Mouse (Mus musculus) cortical plate, adult 2 months (tissue): Measurements from ENCODE around the gene Dst. TPM values are rescaled to one million over a fixed set of nuclear protein-coding genes. Genes with fewer than 3 reads are reported as not detected.

Experiments used
- H3K27ac ChIP-seq: fragments of 200-500 bp; 2 replicates; pipeline ENCODE4 v1.5.1; 2012; ENCODE audit warnings: low read length, control low read depth, inconsistent platforms; ENCODE audit not compliant: insufficient read depth
- H3K4me1 ChIP-seq: fragments of 200-500 bp; 2 replicates; pipeline ENCODE4 v1.6.1; 2011; ENCODE audit warnings: low read length; ENCODE audit not compliant: control insufficient read depth, insufficient read depth
- H3K4me3 ChIP-seq: fragments of 200-500 bp; 2 replicates; pipeline ENCODE4 v1.5.1; 2011; ENCODE audit warnings: mild to moderate bottlenecking, low read length, control low read depth; ENCODE audit not compliant: insufficient read depth
- CTCF ChIP-seq: fragments of 200-500 bp; IDR thresholded peaks from 2 replicates; pipeline ENCODE4 v1.5.1; 2011; ENCODE audit warnings: mild to moderate bottlenecking, control low read depth, low read length; ENCODE audit not compliant: insufficient read depth; ENCODE audit errors: extremely low read depth
- POLR2A ChIP-seq: fragments of 200-500 bp; IDR thresholded peaks from 2 replicates; pipeline ENCODE4 v1.6.1; 2011; ENCODE audit warnings: mild to moderate bottlenecking, low read length, control low read depth; ENCODE audit not compliant: insufficient read depth; ENCODE audit errors: extremely low read depth
- polyA plus RNA-seq: library from polyadenylated mRNA; depleted of rRNA; stranded (reverse); fragments of >200 nt; gene quantifications from 2 replicates; pipeline ENCODE4 v1.2.3, GENCODE M21; 2012

The Dst gene
- polyA plus RNA-seq, 1 experiment, result 88.5 TPM

- no peak for TF ChIP-seq CTCF
- no peak for TF ChIP-seq POLR2A
- H3K4me3 ChIP-seq, result no peak overlapping the region
- H3K27ac ChIP-seq, result no peak overlapping the region
- no peaks in the 10 kb centered on the region for H3K4me1 ChIP-seq
Measured at GRCm38 (mm10) chr1:33922975-33923374, 14.9 kb downstream of the Dst start.

DNA sequence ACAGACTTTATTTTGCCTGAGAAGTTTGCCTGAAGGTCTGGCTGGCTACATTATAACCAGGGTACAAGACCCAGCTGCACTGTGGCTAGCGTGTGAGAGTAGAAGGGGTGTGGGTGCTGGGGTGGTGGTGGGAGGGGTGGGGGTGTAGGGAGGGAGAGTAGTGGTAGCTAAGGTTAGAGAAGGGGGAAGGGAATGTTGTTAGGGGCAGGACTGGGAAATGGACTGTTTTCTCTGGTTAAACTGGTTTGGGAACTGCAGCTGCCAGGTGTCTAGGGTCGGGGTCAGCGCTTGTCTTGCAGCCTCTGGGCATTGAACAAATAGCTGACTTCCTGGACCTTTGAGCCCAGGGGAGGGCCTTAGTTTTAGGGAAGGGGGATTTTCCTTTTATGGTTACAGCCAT lies 17.3 kb downstream of the Dst start:
- no peak overlapping the region for H3K4me3 ChIP-seq
- H3K4me1 ChIP-seq, result no peaks in the 10 kb centered on the region; the same call in 1 of the 2 replicates
- no peak for TF ChIP-seq CTCF
- no peak for TF ChIP-seq POLR2A
- no peak overlapping the region for H3K27ac ChIP-seq

DNA sequence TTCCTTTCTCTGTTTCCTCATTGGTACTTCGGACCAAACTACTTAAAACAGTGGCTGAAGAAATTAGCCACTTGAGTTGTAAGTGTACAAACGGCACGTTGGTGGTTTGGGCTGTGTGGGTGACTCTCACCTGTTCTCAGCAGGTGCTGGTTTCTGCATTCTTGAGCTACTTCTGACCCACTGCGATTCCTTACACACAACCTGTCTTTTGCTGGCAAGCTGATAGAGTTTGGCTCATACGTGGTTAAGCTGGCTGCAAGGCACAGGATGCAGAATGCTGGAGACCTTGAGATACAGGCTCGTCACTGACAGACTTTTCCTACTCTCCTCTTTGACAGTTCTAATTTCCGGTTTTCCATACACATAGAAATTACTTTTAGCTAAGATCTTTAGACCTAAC lies 19.4 kb downstream of the Dst start:
- no peak overlapping the region for H3K27ac ChIP-seq
- H3K4me3 ChIP-seq, result no peak overlapping the region
- TF ChIP-seq CTCF (no peak), POLR2A (no peak)
- no peaks in the 10 kb centered on the region; the same call in 1 of the 2 replicates for H3K4me1 ChIP-seq

DNA sequence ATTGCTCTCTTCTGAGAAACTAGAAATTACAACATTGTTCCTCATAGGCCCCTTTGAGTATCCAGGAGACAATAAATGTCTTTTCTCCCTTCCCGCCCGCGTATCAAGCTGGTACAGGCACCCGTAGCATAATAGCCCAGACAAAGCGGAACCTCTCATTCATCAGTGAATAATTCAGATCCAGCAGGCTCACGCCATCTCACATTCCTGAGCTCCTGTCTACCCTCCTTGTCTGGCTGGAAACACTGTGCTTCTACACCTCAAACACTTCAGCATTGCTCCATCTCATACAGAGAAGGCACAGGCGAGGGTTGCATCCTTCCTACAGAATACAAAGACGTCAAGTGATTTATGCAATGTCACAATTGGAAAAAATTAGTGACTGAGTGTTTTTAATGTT lies 23.8 kb downstream of the Dst start:
- Histone ChIP-seq H3K4me1 (peaks cover 5% of the 10 kb centered on the region), H3K4me3 (no peak overlapping the region), H3K27ac (no peak overlapping the region)
- TF ChIP-seq CTCF, result no peak
- no peak for TF ChIP-seq POLR2A

DNA sequence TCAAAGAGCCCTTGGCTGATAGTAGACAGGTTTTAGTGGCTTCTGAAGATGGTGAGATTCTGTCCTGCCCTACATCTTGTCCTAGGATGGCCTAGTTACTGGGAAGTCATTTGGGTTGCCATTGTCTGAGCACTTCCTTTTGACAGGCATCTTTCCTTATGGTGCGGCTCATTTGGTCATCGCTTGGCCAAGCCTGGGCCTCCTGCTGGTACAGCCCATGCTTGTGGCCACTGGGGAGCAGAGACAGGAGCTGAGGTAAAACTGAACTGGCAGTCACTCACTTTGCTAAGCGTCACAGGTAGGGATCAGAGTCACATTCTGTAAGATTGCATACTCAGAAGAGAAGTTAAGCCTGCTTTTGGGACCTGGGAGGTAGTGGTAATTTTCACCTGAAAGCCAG lies 24.2 kb downstream of the Dst start:
- no peak overlapping the region for H3K27ac ChIP-seq
- TF ChIP-seq POLR2A, result no peak
- no peak for TF ChIP-seq CTCF

DNA sequence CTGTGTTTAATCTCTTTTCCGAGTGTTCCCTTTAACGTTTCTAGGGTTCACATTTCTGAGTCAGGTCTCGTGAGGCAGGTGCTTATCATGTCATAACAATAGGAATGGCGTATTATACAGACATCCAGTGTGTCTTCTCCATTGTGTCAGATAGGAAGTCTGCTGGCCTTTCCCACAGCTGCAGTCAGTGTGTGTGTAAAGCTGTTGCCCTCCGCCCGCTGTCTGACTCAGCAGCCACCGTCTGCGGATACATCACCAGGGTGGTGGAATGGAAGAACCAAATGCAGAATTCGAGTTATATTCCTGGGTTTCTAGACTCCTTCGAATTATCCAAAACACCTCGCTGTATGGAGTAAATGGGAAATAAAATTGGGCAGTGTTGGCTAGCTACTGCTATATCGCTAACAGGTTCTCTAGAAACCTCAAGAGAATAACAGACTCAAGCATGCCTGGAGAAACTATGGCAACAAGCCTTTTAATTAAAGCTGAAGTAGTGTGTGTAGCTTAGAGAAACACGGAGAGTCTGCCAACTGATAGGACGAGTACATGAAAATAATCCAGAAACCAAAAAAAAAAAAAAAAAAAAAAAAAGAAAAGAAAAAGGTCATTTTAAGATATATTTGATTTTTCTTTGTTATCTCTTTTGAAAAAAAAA lies 24.9 kb downstream of the Dst start:
- Histone ChIP-seq H3K27ac (no peak overlapping the region), H3K4me3 (no peak overlapping the region), H3K4me1 (peaks cover 5% of the 10 kb centered on the region)
- TF ChIP-seq CTCF, result no peak
- TF ChIP-seq POLR2A, result no peak

More for the DNA sequence above, 24.2 kb downstream of the Dst start:
- Histone ChIP-seq H3K4me1 (peaks cover 5% of the 10 kb centered on the region), H3K4me3 (no peak overlapping the region)

DNA sequence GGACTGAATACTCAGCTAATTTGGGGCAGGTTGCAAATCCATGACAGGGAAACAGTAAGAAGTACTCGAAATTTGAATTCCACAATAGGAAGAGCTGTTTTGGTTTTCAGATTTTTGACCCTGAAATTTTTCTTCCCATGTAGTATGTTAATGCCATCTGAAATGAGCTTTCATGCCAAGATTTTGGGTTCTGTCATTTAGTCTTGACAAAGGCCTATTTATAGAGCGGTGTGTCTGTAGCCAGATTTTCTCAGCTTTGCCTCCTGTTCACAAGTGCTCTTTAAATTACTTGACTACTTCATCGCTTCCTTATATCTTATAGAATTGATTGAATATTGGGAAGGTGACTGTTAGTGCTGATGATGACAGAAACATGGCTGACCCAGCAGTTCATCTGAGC lies 27.9 kb downstream of the Dst start:
- Histone ChIP-seq H3K4me1 (peaks cover 10% of the 10 kb centered on the region), H3K4me3 (no peak overlapping the region), H3K27ac (no peak overlapping the region)
- TF ChIP-seq CTCF (no peak), POLR2A (no peak)

DNA sequence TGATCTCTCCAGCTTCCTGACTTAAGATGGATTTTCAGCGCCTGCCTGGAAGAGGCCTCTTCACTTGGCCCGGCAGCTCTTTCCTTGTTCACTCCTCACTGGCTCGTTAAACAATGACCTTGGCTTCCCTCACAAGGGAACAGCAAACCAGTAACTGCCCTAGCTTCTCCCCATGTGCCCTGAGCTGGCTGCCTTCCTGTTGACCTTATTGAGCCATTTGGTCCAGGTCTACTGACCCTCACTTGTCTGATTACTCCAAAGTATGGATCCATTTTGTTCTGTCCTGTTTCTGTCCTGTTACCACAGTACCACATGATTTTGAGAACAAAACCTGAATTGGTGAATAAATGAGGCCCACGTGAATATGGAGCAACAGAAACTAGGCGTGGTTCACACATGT lies 31.8 kb downstream of the Dst start:
- no peak overlapping the region for H3K27ac ChIP-seq
- no peak overlapping the region for H3K4me3 ChIP-seq
- H3K4me1 ChIP-seq, result peaks cover 10% of the 10 kb centered on the region
- TF ChIP-seq CTCF (no peak), POLR2A (no peak)

DNA sequence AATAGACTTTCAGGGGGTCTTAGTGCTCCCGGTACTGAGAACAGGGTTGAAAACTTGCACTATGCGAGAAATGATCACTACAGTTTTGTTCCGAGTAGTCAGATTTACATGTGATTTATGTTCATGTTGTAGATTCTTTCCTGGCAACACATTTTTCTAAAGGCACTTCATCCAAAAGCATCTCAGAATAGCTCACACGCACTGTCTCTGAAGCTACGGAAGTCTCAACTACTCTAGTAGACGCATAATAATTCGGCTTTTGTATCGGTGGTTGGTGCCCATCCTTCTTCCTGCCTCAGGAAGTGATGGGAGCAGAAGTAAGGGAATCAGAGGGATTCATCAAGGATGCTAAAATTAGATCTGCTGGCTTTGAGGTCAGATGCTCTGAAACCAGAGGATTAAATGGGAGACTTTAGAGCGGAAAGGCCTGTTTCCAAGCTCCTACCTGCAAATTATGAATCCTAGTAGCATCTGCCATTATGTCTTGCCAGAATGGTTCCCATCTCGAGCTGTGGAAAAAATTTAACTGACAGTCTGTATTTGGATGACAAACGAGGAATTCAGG lies 32.4 kb downstream of the Dst start:
- H3K4me1 ChIP-seq, result peaks cover 10% of the 10 kb centered on the region
- no peak overlapping the region for H3K4me3 ChIP-seq
- no peak for TF ChIP-seq POLR2A
- no peak for TF ChIP-seq CTCF
- no peak overlapping the region for H3K27ac ChIP-seq

GRCm38 (mm10) chr1:33942638-33943037 lies 34.6 kb downstream of the Dst start:
- TF ChIP-seq POLR2A (no peak), CTCF (no peak)
- H3K27ac ChIP-seq, result no peak overlapping the region
- no peak overlapping the region for H3K4me3 ChIP-seq
- H3K4me1 ChIP-seq, result peaks cover 9% of the 10 kb centered on the region

- H3K4me3 ChIP-seq, result no peak overlapping the region
- H3K27ac ChIP-seq, result no peak overlapping the region
- H3K4me1 ChIP-seq, result peaks cover 9% of the 10 kb centered on the region
- no peak for TF ChIP-seq CTCF
- TF ChIP-seq POLR2A, result no peak
Measured at GRCm38 (mm10) chr1:33943943-33944342, 35.9 kb downstream of the Dst start.
